Mouse (Mus musculus): ENCODE results near the gene Tnrc6b.

DNA sequence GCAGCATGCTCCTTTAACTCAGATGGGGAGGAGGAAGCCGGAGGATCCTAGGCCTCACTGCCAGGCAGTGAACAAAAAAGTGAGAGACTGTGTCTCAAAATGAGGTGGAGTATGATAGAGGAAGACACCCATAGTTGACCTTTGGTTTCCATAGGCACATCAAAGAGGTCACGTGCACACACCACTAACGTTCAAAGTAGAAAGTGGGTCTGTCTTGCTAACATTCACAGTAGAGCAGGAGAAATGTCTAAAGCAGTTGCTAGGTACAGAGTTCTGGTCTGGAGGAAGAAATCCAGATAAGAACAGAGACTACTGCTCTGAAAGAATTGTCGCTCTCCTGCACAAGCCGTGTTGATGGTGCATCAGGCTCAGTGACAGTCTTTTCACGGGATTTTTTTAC lies 10.7 kb downstream of the Tnrc6b start:
- TF ChIP-seq CTCF (IDR thresholded peaks at IDR 0.05; ENCODE audit: low read depth, low read length) (no peak), GATA1 (IDR thresholded peaks at IDR 0.05; ENCODE audit: borderline replicate concordance, low read length) (no peak)
